Mouse (Mus musculus): Measurements from ENCODE around the gene Nfib. TPM values are rescaled to one million over a fixed set of nuclear protein-coding genes. Genes with fewer than 3 reads are reported as not detected.

The Nfib gene
- polyA plus RNA-seq, 1 experiment from 2014 or later = 41.4 TPM

GRCm38 (mm10) chr4:82310924-82311734, 394.4 kb downstream of the Nfib start:
- H3K36me3 ChIP-seq = no peaks in the 10 kb centered on the region
- H3K9ac ChIP-seq = no peak overlapping the region
- H3K4me2 ChIP-seq (replicated peaks) = no peak overlapping the region
- 0 out of 2 replicates have a peak, but pooled peaks have one; percentile 10 for ATAC-seq
- no peak overlapping the region for H3K4me3 ChIP-seq (replicated peaks)
- peak overlapping the region; percentile 56; the same call in 1 of the 2 replicates for H3K27ac ChIP-seq
- no peaks in the 10 kb centered on the region for H3K9me3 ChIP-seq
- peaks cover 11% of the 10 kb centered on the region for H3K4me1 ChIP-seq (replicated peaks)
- no peaks in the 10 kb centered on the region for H3K27me3 ChIP-seq (replicated peaks)
- WGBS = 44% methylated on average over 11 of the region's 11 CpGs

DNA sequence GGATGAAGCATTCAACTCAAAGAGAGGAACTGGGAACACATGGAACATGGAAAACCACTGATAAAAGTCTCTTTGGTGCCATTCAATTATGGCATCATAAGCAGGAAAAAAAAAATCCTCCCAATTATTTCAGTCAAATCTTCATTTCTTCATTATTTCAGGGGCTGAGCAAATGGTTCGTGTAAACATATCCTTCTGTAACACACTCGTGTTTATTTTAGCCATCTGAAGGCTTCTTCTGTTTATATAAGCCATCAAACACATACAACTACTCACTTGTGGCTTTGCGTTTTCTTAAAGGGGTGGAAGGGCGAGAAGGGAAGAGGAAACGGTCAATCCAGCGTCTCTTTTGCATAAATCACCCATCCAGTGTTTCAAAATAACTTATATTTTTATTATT, 399.5 kb downstream of the Nfib start:
- Histone ChIP-seq H3K36me3 (no peaks in the 10 kb centered on the region), H3K4me2 (replicated peaks) (no peak overlapping the region), H3K4me3 (replicated peaks) (no peak overlapping the region), H3K27ac (peak overlapping the region; percentile 55), H3K4me1 (replicated peaks) (peaks cover 12% of the 10 kb centered on the region), H3K9ac (no peak overlapping the region), H3K27me3 (replicated peaks) (no peaks in the 10 kb centered on the region), H3K9me3 (no peaks in the 10 kb centered on the region)
- WGBS = 38% methylated on average over 6 of the region's 6 CpGs
- no peak for ATAC-seq

- Histone ChIP-seq H3K4me3 (replicated peaks) (no peak overlapping the region), H3K36me3 (no peaks in the 10 kb centered on the region), H3K27me3 (replicated peaks) (no peaks in the 10 kb centered on the region), H3K9me3 (no peaks in the 10 kb centered on the region), H3K4me1 (replicated peaks) (peaks cover 10% of the 10 kb centered on the region), H3K9ac (no peak overlapping the region), H3K27ac (peak overlapping the region; percentile 78), H3K4me2 (replicated peaks) (peak overlapping the region; percentile 20; the same call in 1 of the 2 replicates)
- peak; percentile 76 for ATAC-seq
- 15% methylated on average over 17 of the region's 17 CpGs for WGBS
These were observed 401.2 kb downstream of the Nfib start for GRCm38 (mm10) chr4:82304148-82304871.

GRCm38 (mm10) chr4:82303362-82303900, 402.1 kb downstream of the Nfib start:
- Histone ChIP-seq H3K9ac (no peak overlapping the region), H3K4me1 (replicated peaks) (peaks cover 10% of the 10 kb centered on the region), H3K9me3 (no peaks in the 10 kb centered on the region), H3K27me3 (replicated peaks) (no peaks in the 10 kb centered on the region), H3K4me2 (replicated peaks) (no peak overlapping the region), H3K4me3 (replicated peaks) (no peak overlapping the region), H3K36me3 (no peaks in the 10 kb centered on the region), H3K27ac (peak overlapping the region; percentile 78)
- WGBS = 48% methylated on average over 3 of the region's 3 CpGs
- no peak for ATAC-seq

GRCm38 (mm10) chr4:82302901-82303300, 402.6 kb downstream of the Nfib start:
- H3K27me3 ChIP-seq (replicated peaks) = no peaks in the 10 kb centered on the region

GRCm38 (mm10) chr4:82298606-82299005, 406.9 kb downstream of the Nfib start:
- H3K27me3 ChIP-seq (replicated peaks) = no peaks in the 10 kb centered on the region
- no peak overlapping the region for H3K27ac ChIP-seq
- H3K4me3 ChIP-seq (replicated peaks) = no peak overlapping the region
- ATAC-seq = no peak
- H3K9ac ChIP-seq = no peak overlapping the region
- 75% methylated on average over 1 of the region's 1 CpGs for WGBS
- H3K36me3 ChIP-seq = 0 out of 2 replicates have a peak, but pooled peaks cover 2% of the 10 kb centered on the region
- H3K4me1 ChIP-seq (replicated peaks) = no peaks in the 10 kb centered on the region
- no peaks in the 10 kb centered on the region for H3K9me3 ChIP-seq
- H3K4me2 ChIP-seq (replicated peaks) = no peak overlapping the region

More at GRCm38 (mm10) chr4:82302901-82303300, 402.6 kb downstream of the Nfib start:
- no peak for ATAC-seq
- 88% methylated on average over 6 of the region's 6 CpGs for WGBS
- no peak overlapping the region for H3K4me3 ChIP-seq (replicated peaks)
- peaks cover 10% of the 10 kb centered on the region for H3K4me1 ChIP-seq (replicated peaks)
- H3K9me3 ChIP-seq = no peaks in the 10 kb centered on the region
- no peak overlapping the region for H3K27ac ChIP-seq
- H3K36me3 ChIP-seq = no peaks in the 10 kb centered on the region
- no peak overlapping the region for H3K4me2 ChIP-seq (replicated peaks)
- H3K9ac ChIP-seq = no peak overlapping the region

DNA sequence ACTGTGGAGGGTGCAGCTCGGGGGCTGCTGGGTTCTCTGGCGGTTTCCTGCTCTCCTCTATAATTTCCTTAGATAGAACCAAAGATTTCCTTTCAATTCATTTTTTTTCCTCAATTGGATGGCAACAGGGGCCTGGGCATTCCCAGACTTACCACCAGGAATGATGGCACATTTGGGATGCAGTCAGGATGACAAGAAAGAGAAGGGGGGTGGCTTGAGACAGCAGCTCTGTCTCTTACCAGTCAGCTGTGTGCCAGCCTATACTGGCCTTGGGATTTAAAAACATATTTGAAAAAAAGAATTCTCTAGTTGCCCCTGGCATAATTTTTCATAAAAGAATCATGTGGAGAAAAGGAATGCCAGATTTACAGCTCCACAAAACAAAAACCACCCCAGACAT, 408.0 kb downstream of the Nfib start:
- Histone ChIP-seq H3K27ac (no peak overlapping the region), H3K36me3 (0 out of 2 replicates have a peak, but pooled peaks cover 2% of the 10 kb centered on the region), H3K4me2 (replicated peaks) (no peak overlapping the region), H3K27me3 (replicated peaks) (no peaks in the 10 kb centered on the region), H3K4me1 (replicated peaks) (no peaks in the 10 kb centered on the region), H3K9ac (no peak overlapping the region), H3K4me3 (replicated peaks) (no peak overlapping the region), H3K9me3 (no peaks in the 10 kb centered on the region)
- 86% methylated on average over 2 of the region's 2 CpGs for WGBS
- no peak for ATAC-seq

DNA sequence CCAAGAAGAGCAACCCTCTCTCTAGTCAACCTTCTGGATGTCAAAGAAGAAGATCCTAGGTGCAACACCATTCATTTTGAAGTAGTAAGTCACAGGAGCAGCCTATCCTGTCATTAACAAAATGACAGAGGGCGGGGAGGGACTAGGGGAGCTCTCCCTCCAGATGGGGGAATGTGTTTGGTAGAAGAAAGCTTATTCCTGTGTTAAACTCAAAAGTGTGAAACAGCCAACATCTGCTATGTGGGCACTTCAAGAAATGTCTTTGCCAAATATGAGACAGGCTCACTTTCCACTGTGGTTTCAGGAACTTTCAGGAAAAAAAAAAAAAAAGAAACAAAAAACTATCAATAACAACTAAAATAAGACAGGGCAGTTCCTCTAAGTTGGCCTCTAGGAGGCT, 411.5 kb downstream of the Nfib start:
- no peaks in the 10 kb centered on the region for H3K9me3 ChIP-seq
- no peak for ATAC-seq
- H3K27me3 ChIP-seq (replicated peaks) = no peaks in the 10 kb centered on the region
- no peak overlapping the region for H3K9ac ChIP-seq
- no peak overlapping the region for H3K27ac ChIP-seq
- no peak overlapping the region for H3K4me2 ChIP-seq (replicated peaks)
- WGBS = 94% methylated on average over 1 of the region's 1 CpGs
- 0 out of 2 replicates have a peak, but pooled peaks cover 2% of the 10 kb centered on the region for H3K36me3 ChIP-seq
- no peaks in the 10 kb centered on the region for H3K4me1 ChIP-seq (replicated peaks)
- no peak overlapping the region for H3K4me3 ChIP-seq (replicated peaks)

GRCm38 (mm10) chr4:82291174-82291847, 414.2 kb downstream of the Nfib start:
- no peaks in the 10 kb centered on the region for H3K4me1 ChIP-seq (replicated peaks)
- no peaks in the 10 kb centered on the region for H3K9me3 ChIP-seq
- no peak overlapping the region for H3K4me3 ChIP-seq (replicated peaks)
- H3K9ac ChIP-seq = no peak overlapping the region
- no peak overlapping the region for H3K27ac ChIP-seq
- ATAC-seq = no peak
- H3K36me3 ChIP-seq = 0 out of 2 replicates have a peak, but pooled peaks cover 1% of the 10 kb centered on the region
- 79% methylated on average over 4 of the region's 4 CpGs for WGBS
- no peak overlapping the region for H3K4me2 ChIP-seq (replicated peaks)
- no peaks in the 10 kb centered on the region for H3K27me3 ChIP-seq (replicated peaks)

DNA sequence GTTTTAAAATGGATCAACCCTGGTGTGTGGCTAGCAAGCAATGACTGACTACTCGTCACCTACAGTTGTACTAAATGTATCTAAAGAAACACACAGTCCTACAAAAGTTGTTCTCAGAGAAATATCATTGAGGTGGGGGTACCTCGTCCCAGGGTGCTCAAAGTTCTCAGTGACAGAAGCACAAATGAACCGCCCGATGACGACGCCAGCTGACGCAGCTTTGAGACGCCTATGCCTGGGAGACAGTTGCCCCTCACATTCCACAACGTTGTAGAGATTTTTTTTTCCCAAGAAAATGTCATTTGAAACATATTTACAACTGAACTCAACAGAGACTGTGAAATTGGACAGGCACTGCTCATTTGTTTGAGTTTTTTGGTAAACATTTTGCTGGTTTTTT, 414.9 kb downstream of the Nfib start:
- Histone ChIP-seq H3K27ac (no peak overlapping the region), H3K27me3 (replicated peaks) (no peaks in the 10 kb centered on the region), H3K9me3 (no peaks in the 10 kb centered on the region), H3K4me3 (replicated peaks) (no peak overlapping the region), H3K4me2 (replicated peaks) (no peak overlapping the region), H3K9ac (no peak overlapping the region), H3K36me3 (no peaks in the 10 kb centered on the region), H3K4me1 (replicated peaks) (no peaks in the 10 kb centered on the region)
- no peak for ATAC-seq
- WGBS = 83% methylated on average over 9 of the region's 9 CpGs

DNA sequence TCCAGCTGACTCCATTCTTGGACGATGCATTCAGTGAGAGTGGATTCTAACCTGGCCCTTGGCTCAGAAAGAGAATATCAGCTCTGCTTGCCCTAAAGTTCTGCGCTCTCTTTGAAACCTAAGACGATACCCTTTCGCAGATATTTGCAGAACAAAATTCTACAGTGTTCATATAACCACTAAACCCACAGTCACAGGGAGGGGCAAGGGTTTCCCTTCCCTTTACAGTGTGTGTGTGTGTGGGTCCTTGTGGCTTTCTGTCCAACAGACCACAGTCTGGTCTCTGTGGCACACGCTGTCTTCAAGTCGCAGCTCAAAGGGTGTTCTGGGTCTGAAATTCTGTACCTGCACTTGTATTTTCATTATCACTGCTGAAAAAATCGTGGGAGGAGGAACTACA, 416.0 kb downstream of the Nfib start:
- Histone ChIP-seq H3K4me3 (replicated peaks) (no peak overlapping the region), H3K9me3 (no peaks in the 10 kb centered on the region), H3K36me3 (no peaks in the 10 kb centered on the region), H3K4me1 (replicated peaks) (no peaks in the 10 kb centered on the region), H3K27me3 (replicated peaks) (no peaks in the 10 kb centered on the region), H3K27ac (no peak overlapping the region), H3K9ac (no peak overlapping the region), H3K4me2 (replicated peaks) (no peak overlapping the region)
- 71% methylated on average over 7 of the region's 7 CpGs for WGBS
- no peak for ATAC-seq

GRCm38 (mm10) chr4:82288138-82288537, 417.4 kb downstream of the Nfib start:
- Histone ChIP-seq H3K36me3 (no peaks in the 10 kb centered on the region), H3K27me3 (replicated peaks) (no peaks in the 10 kb centered on the region), H3K4me1 (replicated peaks) (no peaks in the 10 kb centered on the region), H3K4me2 (replicated peaks) (no peak overlapping the region), H3K27ac (no peak overlapping the region), H3K4me3 (replicated peaks) (no peak overlapping the region), H3K9me3 (no peaks in the 10 kb centered on the region), H3K9ac (no peak overlapping the region)
- no peak for ATAC-seq
- WGBS = 79% methylated on average over 2 of the region's 2 CpGs

All from intestine, embryonic 15.5 days (tissue).